Mouse (Mus musculus) gastrocnemius, postnatal 4 days (tissue): Measurements from ENCODE around the gene Hbq1b. TPM values are rescaled to one million over a fixed set of nuclear protein-coding genes. Genes with fewer than 3 reads are reported as not detected.
A peak's percentile ranks its signal among the peaks of the same experiment; 100 is the strongest.
"Not testable (repeated sequence)": the region's sequence is repeated elsewhere in the genome, so short reads cannot be mapped to it uniquely, and the experiment has no call there.

Experiments used
- DNase-seq, 2 experiments: peaks; one replicate each; pipeline ENCODE4 v3.0.0; 2021 to 2022; ENCODE audit warnings: low spot score in 2 of 2, mixed read lengths in 2 of 2
- total RNA-seq, 2 experiments: library from RNA; stranded (reverse); gene quantifications; 2 replicates each; pipeline ENCODE4 v1.2.3; 2021

Hbq1b gene
- total RNA-seq, 2 experiments from 2014 or later: not detected

DNA sequence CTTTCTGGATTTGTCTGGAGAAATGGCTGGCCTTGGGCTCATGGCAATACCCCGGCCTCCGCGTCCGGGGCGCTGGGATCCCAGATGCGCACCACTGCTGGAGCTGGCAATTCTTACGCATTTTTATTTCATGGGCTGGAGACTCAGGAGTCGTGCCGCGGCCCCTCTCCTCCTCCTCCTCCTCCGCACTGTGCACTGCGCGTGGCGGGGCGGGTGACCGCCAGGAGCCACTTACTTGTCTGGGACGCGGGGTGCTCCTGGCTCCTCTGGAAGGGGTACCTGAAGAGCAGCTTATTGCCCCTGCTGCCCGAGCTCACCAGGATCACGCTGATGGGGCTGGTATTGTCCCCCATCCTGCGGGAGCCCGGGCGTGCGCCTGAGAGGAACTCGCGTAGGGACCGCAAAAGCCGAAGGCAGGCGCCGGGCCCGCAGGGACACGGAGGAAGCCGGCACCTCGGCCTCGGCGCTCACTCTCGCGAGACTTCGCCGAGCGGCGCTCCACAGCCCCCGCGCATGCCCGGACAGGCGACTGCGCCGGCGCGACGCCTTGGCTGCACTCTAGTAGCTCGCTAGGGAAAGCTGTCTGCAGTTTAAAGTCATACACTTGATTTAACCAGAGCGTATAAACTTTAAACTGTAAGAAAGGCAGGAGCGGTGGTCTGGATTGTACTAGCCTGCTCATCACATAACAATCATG lies 19.4 kb upstream of the Hbq1b start, which contains the start of gene Nprl3:
TSS of gene Nprl3 (minus strand) at position 520 of the 697 bp plus-strand sequence.
- peak; percentile 97 for DNase-seq

DNA sequence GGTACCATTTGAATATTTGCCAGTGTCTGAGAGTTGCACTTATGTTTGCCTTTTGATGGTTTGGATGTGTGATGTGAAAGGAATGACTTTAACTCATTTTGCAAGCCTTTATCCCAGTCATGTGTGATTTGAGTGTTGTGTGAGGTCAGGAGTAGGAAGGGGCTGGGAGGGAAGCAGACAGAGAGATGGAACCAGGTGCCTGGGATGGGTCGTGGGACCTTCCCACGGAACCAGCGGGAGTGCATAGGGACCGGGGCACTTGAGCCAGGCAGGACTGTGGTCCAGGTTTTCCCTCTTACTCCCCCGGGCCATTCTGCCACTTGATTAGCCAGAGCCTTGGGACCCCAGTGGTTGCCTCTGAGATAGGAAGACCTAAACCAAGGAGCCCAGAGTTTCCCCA lies 18.8 kb upstream of the Hbq1b start:
- DNase-seq: no peak

GRCm38 (mm10) chr11:32268952-32269351 lies 17.8 kb upstream of the Hbq1b start:
- DNase-seq: no peak

DNA sequence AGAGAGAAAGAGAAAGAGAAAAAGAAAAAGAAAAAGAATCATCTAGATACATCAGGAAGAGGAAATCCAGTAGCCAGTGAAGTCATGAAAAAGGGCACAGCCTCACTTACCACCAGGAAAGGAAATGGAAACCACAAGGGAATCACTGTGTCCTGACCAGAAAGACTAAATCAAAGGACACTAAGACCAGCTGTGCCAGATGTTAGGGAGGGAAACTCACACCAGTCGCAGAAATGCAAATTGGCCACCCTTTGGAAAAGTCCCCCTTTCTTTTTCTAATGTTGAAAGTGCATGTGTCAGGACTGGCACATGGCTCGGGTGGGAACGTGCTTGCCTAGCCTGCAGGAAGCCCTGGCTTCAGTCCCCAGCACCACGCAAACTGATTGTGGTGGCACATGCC lies 15.6 kb upstream of the Hbq1b start:
- no peak for DNase-seq

DNA sequence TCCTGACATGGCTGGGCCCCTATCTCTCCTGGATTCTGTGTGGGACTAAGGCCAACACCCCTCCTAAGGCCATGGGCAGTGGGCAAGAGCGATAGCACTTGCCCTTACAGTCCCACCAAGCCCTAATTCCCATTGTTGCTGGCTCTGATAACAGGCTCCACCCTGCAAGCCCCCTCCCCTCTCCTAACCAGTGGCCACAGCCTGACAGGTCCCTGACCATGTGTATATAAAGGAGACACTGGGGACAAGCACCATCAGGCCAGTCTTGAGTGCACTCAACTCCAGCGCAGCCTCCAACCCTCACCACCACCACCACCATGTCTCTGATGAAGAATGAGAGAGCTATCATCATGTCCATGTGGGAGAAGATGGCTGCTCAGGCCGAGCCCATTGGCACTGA lies 10.4 kb upstream of the Hbq1b start, which contains the start of gene Hba-x:
TSS of gene Hba-x (plus strand) at position 54 of the 400 bp plus-strand sequence.
- no peak for DNase-seq

GRCm38 (mm10) chr11:32277736-32278457 lies 8.9 kb upstream of the Hbq1b start:
- no peak for DNase-seq

DNA sequence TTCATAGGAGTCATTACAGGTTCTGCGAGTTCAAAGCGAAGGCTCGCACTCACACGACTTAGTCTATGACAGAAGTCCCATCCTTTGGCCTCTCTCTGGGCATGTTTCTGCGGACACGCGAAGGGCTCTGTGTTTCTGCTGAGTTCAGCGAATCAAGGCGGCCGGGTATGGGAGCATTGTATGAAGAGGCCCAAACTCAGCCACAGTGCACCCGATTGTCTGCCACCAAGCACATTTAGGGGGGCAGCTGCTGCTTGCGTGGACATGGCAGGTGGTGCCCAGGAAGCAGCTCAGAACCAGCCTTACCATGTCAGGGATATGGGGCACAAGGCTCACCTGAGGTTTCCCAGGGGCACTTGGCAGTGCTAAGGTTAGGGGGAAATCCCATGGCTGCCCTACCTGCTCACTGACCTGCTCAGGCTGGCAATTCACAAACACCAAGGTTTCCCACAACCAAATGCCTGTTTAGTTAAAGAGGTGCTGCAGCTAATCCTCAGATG lies 8.3 kb upstream of the Hbq1b start:
- DNase-seq: no peak

- DNase-seq: no peak
Measured at GRCm38 (mm10) chr11:32280646-32281045, 6.1 kb upstream of the Hbq1b start.

- DNase-seq: no peak
Measured at GRCm38 (mm10) chr11:32281416-32282144, 5.2 kb upstream of the Hbq1b start.

GRCm38 (mm10) chr11:32283091-32283777 lies 3.5 kb upstream of the Hbq1b start, which contains the start of gene Hba-a1:
Hba-a1 (plus strand) TSS chr11:32283511.
- not testable (repeated sequence) for DNase-seq

DNA sequence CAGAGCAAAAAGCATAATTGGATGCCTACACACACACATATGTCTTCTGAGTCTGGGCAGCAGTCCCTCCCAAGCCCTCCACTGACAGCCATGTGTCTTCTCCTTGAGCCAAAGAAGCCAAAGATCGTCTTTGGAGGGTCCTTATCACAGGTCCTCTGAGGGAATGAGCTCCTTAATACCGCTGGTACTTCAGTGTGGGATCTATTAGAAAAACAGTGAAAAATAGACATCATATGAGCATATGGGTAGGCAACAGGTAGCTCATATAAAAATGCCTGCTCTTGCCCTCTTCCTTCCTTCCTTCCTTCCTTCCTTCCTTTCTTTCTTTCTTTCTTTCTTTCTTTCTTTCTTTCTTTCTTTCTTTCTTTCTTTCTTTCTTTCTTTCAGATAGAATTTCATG lies 2.2 kb upstream of the Hbq1b start:
- not testable (repeated sequence) for DNase-seq

DNA sequence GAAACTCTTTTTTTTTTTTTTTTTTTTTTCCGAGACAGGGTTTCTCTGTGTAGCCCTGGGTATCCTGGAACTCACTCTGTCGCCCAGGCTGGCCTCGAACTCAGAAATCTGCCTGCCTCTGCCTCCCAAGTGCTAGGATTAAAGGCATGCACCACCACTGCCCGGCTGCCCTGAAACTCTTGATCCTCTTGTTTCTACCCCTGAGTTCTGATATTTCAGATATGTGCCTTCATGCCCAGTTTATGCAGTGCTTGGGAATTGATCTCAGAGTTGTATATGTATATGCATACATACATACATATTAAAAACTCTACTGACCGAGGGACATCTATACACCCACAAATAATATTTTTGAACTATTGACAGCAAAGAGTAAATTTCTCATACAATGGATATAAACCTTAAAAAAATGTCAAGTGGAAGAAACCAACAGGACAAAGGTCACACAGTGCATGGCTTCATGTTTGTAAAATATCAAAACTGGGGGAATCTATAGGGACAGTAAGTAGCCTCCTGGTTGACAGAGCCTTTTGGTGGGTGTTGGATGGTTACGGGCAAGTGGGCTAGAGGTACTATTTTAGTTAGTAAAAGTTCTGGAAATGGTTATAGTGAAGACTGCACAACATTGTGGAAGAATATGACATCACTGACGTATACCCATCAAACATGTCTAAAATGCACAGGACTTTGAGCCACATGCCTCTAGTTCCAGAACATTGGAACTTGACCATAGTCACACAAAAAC lies 1.6 kb upstream of the Hbq1b start:
- DNase-seq: no peak

DNA sequence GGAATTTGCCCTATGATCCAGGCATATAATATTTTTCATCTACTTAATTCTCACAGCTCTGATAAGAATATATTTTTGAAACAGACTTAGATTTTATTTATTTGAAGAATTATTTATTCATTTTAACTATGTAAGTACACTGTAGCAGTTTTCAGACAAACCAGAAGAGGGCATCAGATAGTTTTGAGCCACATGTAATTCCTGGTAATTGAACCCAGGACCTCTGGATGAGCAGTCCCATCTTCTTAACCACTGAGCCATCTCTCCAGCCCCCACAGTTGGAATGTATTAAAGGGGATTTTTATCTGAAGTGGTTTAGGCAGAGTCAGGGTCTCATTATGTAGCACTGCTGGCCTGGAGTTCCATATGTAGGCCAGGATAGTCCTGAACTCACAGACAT lies 878 bp upstream of the Hbq1b start:
- DNase-seq: not testable (repeated sequence)

- DNase-seq: no peak
Measured at GRCm38 (mm10) chr11:32287493-32287825, 694 bp downstream of the Hbq1b start.

GRCm38 (mm10) chr11:32292819-32293218 lies 6.1 kb downstream of the Hbq1b start:
- not testable (repeated sequence) for DNase-seq

GRCm38 (mm10) chr11:32293479-32293878 lies 6.7 kb downstream of the Hbq1b start:
- not testable (repeated sequence) for DNase-seq

DNA sequence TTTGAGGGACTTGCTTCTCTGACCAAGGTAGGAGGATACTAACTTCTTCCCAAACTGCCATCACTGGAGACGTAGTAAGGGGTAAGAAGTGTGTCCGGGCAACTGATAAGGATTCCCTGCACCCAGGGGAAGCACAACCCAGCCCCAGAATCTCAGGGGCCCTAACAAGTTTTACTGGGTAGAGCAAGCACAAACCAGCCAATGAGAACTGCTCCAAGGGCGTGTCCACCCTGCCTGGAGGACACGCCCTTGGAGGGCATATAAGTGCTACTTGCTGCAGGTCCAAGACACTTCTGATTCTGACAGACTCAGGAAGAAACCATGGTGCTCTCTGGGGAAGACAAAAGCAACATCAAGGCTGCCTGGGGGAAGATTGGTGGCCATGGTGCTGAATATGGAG lies 9.4 kb downstream of the Hbq1b start, which contains the start of gene Hba-a2:
TSS of gene Hba-a2 (plus strand) at position 287 of the 400 bp plus-strand sequence.
- DNase-seq: not testable (repeated sequence)

DNA sequence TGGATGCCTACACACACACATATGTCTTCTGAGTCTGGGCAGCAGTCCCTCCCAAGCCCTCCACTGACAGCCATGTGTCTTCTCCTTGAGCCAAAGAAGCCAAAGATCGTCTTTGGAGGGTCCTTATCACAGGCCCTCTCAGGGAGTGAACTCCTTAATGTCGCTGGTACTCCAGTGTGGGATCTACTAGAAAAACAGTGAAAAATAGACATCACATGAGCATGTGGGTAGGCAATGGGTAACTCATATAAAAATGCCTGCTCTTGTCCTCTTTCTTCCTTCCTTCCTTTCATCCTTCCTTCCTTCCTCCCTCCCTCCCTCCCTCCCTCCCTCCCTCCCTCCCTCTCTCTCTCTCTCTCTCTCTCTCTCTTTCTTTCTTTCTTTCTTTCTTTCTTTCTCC lies 10.7 kb downstream of the Hbq1b start:
- DNase-seq: not testable (repeated sequence)

GRCm38 (mm10) chr11:32297866-32298531 lies 11.2 kb downstream of the Hbq1b start:
- no peak for DNase-seq

GRCm38 (mm10) chr11:32298532-32298918 lies 11.8 kb downstream of the Hbq1b start:
- no peak for DNase-seq
